Mouse (Mus musculus) CH12.LX (cell line): ENCODE results near the gene Nup188.

Experiments used
- CHD2 ChIP-seq: IDR thresholded peaks from 2 replicates; pipeline ENCODE4 v1.6.1; 2011; ENCODE audit warnings: low read length, improper control_type of control experiment
- CTCF ChIP-seq, 2 experiments: IDR thresholded peaks in 1 of 2; conservative IDR thresholded peaks in 1 of 2; 2 replicates each; pipeline ENCODE4 v1.5.1; 2011 to 2012; ENCODE audit warnings: low read depth in 2 of 2, low read length in 2 of 2, improper control_type of control experiment in 1 of 2, inconsistent platforms in 1 of 2, mild to moderate bottlenecking in 1 of 2, moderate library complexity in 1 of 2
- E2F4 ChIP-seq: IDR thresholded peaks from 2 replicates; pipeline ENCODE4 v1.6.1; 2011; ENCODE audit warnings: low read depth, low read length, improper control_type of control experiment; ENCODE audit not compliant: insufficient replicate concordance
- EP300 ChIP-seq: IDR thresholded peaks from 2 replicates; pipeline ENCODE4 v1.6.1; 2011; ENCODE audit warnings: low read length, improper control_type of control experiment
- HCFC1 ChIP-seq: IDR thresholded peaks from 2 replicates; pipeline ENCODE4 v1.6.1; 2012; ENCODE audit warnings: low read depth, mild to moderate bottlenecking, inconsistent platforms, low read length, improper control_type of control experiment
- NELFE ChIP-seq: IDR thresholded peaks from 2 replicates; pipeline ENCODE4 v1.6.1; 2011; ENCODE audit warnings: low read depth, low read length, improper control_type of control experiment
- PAX5 ChIP-seq: IDR thresholded peaks from 2 replicates; pipeline ENCODE4 v1.6.1; 2012; ENCODE audit warnings: low read length, inconsistent platforms, mixed read lengths
- POLR2A ChIP-seq: IDR thresholded peaks from 2 replicates; pipeline ENCODE4 v1.6.1; 2011; ENCODE audit warnings: low read depth, mild to moderate bottlenecking, improper control_type of control experiment, low read length
- POLR2AphosphoS2 ChIP-seq: IDR thresholded peaks from 2 replicates; pipeline ENCODE4 v1.6.1; 2011; ENCODE audit warnings: low read depth, low read length, improper control_type of control experiment
- RCOR1 ChIP-seq: conservative IDR thresholded peaks from 2 replicates; pipeline ENCODE4 v1.6.1; 2012; ENCODE audit warnings: low read depth, mild to moderate bottlenecking, inconsistent platforms, low read length, improper control_type of control experiment
- TCF12 ChIP-seq: IDR thresholded peaks from 2 replicates; pipeline ENCODE4 v1.6.1; 2014; ENCODE audit warnings: low read depth, mild to moderate bottlenecking, inconsistent platforms, low read length, improper control_type of control experiment
- USF1 ChIP-seq: IDR thresholded peaks from 2 replicates; pipeline ENCODE4 v1.6.1; 2014; ENCODE audit warnings: low read depth, mild to moderate bottlenecking, inconsistent platforms, low read length, improper control_type of control experiment

DNA sequence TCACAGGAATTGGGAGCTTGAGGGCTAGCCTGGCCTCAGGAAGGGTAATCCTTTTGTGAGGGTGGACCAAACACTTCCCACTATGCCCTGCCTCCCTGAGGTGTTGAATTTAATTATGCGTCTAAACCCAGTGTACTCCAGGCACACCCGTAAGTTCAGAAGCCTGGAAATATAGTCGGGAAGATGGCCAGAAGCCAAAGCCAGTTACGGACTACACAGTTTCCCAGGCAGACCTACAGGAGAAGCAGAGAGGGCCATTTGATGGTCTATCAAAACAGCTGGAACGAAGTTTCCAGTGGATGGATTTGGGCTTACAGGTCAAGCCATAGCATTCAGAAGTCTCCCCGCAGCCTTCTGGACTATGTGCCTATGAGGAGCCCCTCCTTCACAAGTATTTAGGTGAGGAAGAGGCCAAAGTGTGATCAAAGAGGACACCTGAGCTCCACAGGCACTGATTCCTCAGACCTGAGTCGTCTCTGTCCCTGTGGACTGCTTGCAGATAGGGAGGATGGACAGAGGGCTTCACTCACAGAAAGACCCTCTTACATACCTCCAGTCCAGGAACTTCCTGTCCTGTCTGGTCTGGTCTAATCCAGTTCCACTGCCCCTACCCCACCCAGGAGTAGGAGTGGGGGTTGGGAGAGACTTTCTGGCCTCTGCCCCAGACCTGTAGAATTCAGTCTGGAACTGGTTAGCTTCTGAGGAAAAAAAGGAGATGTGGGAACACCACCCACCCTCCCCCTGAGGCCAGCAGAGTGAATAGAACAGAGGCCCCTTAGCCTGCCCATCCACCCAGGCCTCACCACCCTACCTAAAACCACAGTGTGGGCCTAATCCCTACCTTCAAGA lies 21.3 kb upstream of the Nup188 start:
- no peak for TF ChIP-seq CTCF (conservative IDR thresholded peaks at IDR 0.05 in 1 of 2, IDR thresholded peaks at IDR 0.05 in 1 of 2; ENCODE audit: low read depth in 2 of 2, low read length in 2 of 2)
- no peak for TF ChIP-seq POLR2A
- TF ChIP-seq E2F4, result no peak
- no peak for TF ChIP-seq NELFE
- TF ChIP-seq RCOR1, result no peak
- TF ChIP-seq PAX5, result no peak
- TF ChIP-seq POLR2AphosphoS2, result no peak
- no peak for TF ChIP-seq CHD2
- TF ChIP-seq USF1, result no peak
- no peak for TF ChIP-seq HCFC1
- TF ChIP-seq EP300, result no peak
- TF ChIP-seq TCF12, result no peak
